Mouse (Mus musculus): ENCODE results near the gene Sez6. TPM values are rescaled to one million over a fixed set of nuclear protein-coding genes. Genes with fewer than 3 reads are reported as not detected.

The Sez6 gene
- polyA plus RNA-seq, 1 experiment, result not detected

DNA sequence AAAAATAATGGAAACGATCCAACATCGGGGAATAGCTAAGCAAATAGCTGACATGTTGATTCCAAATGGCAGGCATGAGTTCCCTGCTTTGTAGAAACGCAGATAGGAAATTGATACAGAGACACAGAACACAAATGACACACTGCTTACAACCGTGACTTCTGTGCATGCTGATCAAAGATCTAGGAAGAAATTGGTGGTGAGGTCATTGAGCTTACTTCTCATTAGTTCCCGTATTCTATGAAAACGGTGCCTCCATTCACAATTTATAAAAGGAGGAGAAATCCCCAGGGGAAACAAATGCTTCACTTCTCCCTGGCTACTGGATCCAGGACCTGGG is 34.1 kb upstream of the Sez6 start:
- Histone ChIP-seq H3K4me1 (ENCODE audit: control insufficient read depth, insufficient read depth, insufficient read length) (no peaks in the 10 kb centered on the region), H3K4me3 (ENCODE audit: extremely low read depth, insufficient read depth, insufficient read length) (no peak overlapping the region), H3K27ac (ENCODE audit: insufficient read depth, low read length) (no peak overlapping the region), H3K36me3 (ENCODE audit: control insufficient read depth, insufficient read depth, low read length) (no peaks in the 10 kb centered on the region), H3K27me3 (ENCODE audit: control insufficient read depth, insufficient read depth, low read length) (no peaks in the 10 kb centered on the region)
- WGBS, result 60% methylated on average over 6 of the region's 6 CpGs
- DNase-seq (ENCODE audit: low read depth in 1 of 2, low spot score in 2 of 2), result no peak
- TF ChIP-seq POLR2A (IDR thresholded peaks at IDR 0.05; ENCODE audit: low read depth, low read length) (no peak), CTCF (IDR thresholded peaks at IDR 0.05; ENCODE audit: extremely low read depth, insufficient read depth, insufficient read length, insufficient replicate concordance) (no peak)

DNA sequence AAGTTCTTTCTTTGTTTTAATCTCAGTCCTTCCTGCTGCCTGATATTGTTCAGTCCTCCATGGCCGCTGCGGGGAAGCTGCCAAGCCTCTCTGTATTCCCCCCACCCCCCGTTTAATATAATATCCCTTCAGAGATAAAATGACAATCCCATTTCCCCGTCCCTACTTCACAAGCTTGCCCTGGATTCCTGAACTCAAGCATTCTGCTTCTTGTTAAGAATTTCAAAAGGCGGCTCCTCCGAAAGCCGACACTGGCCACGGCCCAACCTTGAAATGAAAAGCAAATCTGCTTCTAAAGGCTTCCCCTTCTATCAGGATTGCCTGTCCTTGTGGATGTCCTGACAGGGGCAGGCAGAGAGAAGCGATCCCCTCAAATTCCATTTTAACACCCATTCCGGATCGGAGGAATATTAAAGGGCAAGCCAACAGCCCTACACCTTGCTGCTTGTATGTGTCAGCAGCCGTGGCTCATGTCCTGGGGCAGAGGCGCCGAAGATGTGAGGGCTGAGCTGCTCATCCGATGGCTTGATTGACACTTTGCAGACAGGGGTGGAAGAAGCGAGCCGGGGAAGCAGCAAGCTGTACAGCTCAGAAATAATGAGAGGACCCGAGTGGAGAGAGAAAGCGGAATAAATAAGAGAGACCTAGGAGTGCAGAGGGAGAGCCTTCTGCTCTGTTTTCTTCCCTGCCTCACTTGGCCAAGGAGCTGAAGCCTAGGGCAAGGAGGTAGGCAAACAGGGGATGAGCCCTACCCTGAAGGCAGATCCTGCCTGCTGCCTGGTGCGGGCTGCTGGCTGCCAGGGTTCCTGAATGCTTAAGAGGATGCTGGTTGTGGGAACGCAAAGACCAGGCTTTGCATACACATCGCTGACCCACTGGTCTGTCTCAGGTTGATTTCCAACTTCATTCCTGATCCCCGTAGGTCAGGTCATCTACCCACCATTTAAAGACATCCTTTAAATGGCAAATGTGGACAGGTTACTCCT is 33.5 kb upstream of the Sez6 start:
- DNase-seq (ENCODE audit: low read depth in 1 of 2, low spot score in 2 of 2), result no peak
- Histone ChIP-seq H3K4me1 (ENCODE audit: control insufficient read depth, insufficient read depth, insufficient read length) (no peaks in the 10 kb centered on the region), H3K36me3 (ENCODE audit: control insufficient read depth, insufficient read depth, low read length) (no peaks in the 10 kb centered on the region), H3K4me3 (ENCODE audit: extremely low read depth, insufficient read depth, insufficient read length) (no peak overlapping the region), H3K27ac (ENCODE audit: insufficient read depth, low read length) (no peak overlapping the region), H3K27me3 (ENCODE audit: control insufficient read depth, insufficient read depth, low read length) (no peaks in the 10 kb centered on the region)
- TF ChIP-seq POLR2A (IDR thresholded peaks at IDR 0.05; ENCODE audit: low read depth, low read length) (no peak), CTCF (IDR thresholded peaks at IDR 0.05; ENCODE audit: extremely low read depth, insufficient read depth, insufficient read length, insufficient replicate concordance) (no peak)
- WGBS, result 45% methylated on average over 23 of the region's 23 CpGs

DNA sequence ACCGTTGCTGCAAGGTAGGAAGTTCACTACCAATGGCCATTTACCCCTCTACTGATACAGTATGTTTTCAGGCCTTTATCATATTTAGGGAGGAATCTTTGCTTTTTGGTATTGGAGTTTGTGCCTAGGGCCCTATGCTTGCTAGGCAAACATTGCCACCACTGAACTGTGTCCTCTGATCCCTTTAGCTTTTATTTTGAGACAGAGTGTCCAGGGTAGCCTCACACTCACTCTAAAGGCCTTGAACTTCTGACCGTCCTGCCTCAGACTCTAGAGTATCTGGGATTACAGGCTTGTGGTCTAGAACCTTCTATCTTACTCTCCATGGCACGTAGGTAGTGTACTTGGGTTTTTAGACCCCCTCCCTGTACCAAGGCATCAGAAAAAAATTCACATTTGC is 30.4 kb upstream of the Sez6 start:
- TF ChIP-seq CTCF (IDR thresholded peaks at IDR 0.05; ENCODE audit: extremely low read depth, insufficient read depth, insufficient read length, insufficient replicate concordance) (no peak), POLR2A (IDR thresholded peaks at IDR 0.05; ENCODE audit: low read depth, low read length) (no peak)
- 0 out of 2 replicates have a peak, but pooled peaks cover 1% of the 10 kb centered on the region for H3K27me3 ChIP-seq (ENCODE audit: control insufficient read depth, insufficient read depth, low read length)

DNA sequence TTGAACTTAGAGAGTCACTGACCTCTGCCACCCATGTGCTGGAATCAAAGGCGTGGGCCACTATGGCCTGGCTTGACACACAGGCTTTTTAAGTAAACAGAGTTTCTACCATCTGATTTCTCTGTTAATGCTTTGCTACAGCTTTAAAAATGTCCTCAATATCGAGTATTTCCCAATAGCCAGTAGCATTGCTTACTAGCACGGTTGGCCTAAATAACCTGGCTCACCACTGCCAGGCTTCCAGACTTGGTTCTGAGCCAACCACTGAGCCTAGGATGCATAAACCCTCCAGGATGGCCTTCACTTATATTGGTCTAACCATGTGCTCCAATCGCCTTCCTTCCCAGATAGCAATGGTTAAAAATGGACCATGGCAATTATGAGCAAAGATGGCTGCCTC is 29.9 kb upstream of the Sez6 start:
- H3K27me3 ChIP-seq (ENCODE audit: control insufficient read depth, insufficient read depth, low read length), result 0 out of 2 replicates have a peak, but pooled peaks cover 1% of the 10 kb centered on the region

More for the DNA sequence above, 30.4 kb upstream of the Sez6 start:
- H3K4me3 ChIP-seq (ENCODE audit: extremely low read depth, insufficient read depth, insufficient read length), result no peak overlapping the region
- no peaks in the 10 kb centered on the region for H3K36me3 ChIP-seq (ENCODE audit: control insufficient read depth, insufficient read depth, low read length)
- H3K27ac ChIP-seq (ENCODE audit: insufficient read depth, low read length), result no peak overlapping the region
- no peaks in the 10 kb centered on the region for H3K4me1 ChIP-seq (ENCODE audit: control insufficient read depth, insufficient read depth, insufficient read length)
- WGBS, result 82% methylated on average over 3 of the region's 3 CpGs
- DNase-seq (ENCODE audit: low read depth in 1 of 2, low spot score in 2 of 2), result no peak

DNA sequence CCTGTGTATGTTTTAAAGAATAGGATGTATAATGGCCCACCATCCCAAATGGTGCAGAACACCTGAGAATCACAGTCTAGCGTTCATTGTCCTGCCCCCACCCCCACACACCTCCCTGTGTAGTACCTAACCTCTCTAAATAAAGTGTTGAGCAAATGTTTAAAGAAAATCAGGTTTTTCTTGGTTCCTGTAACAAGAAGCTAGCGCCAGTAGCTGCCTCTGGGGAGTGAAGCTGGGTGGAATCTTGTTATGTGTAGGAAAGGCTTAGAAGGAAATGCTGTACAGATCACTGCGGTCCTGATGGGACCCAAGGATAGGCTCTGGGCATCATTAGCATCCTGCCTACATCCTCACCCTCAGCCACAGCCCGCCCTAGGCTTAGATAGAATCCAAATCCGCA is 29.2 kb upstream of the Sez6 start:
- Histone ChIP-seq H3K4me3 (ENCODE audit: extremely low read depth, insufficient read depth, insufficient read length) (no peak overlapping the region), H3K36me3 (ENCODE audit: control insufficient read depth, insufficient read depth, low read length) (no peaks in the 10 kb centered on the region), H3K27ac (ENCODE audit: insufficient read depth, low read length) (no peak overlapping the region), H3K4me1 (ENCODE audit: control insufficient read depth, insufficient read depth, insufficient read length) (no peaks in the 10 kb centered on the region), H3K27me3 (ENCODE audit: control insufficient read depth, insufficient read depth, low read length) (0 out of 2 replicates have a peak, but pooled peaks cover 1% of the 10 kb centered on the region)
- 78% methylated on average over 5 of the region's 5 CpGs for WGBS
- TF ChIP-seq POLR2A (IDR thresholded peaks at IDR 0.05; ENCODE audit: low read depth, low read length) (no peak), CTCF (IDR thresholded peaks at IDR 0.05; ENCODE audit: extremely low read depth, insufficient read depth, insufficient read length, insufficient replicate concordance) (no peak)
- no peak for DNase-seq (ENCODE audit: low read depth in 1 of 2, low spot score in 2 of 2)

More for the DNA sequence above, 29.9 kb upstream of the Sez6 start:
- Histone ChIP-seq H3K4me1 (ENCODE audit: control insufficient read depth, insufficient read depth, insufficient read length) (no peaks in the 10 kb centered on the region), H3K36me3 (ENCODE audit: control insufficient read depth, insufficient read depth, low read length) (no peaks in the 10 kb centered on the region), H3K4me3 (ENCODE audit: extremely low read depth, insufficient read depth, insufficient read length) (no peak overlapping the region), H3K27ac (ENCODE audit: insufficient read depth, low read length) (no peak overlapping the region)
- 84% methylated on average over 4 of the region's 4 CpGs for WGBS
- TF ChIP-seq CTCF (IDR thresholded peaks at IDR 0.05; ENCODE audit: extremely low read depth, insufficient read depth, insufficient read length, insufficient replicate concordance), result no peak
- no peak for TF ChIP-seq POLR2A (IDR thresholded peaks at IDR 0.05; ENCODE audit: low read depth, low read length)
- no peak for DNase-seq (ENCODE audit: low read depth in 1 of 2, low spot score in 2 of 2)

DNA sequence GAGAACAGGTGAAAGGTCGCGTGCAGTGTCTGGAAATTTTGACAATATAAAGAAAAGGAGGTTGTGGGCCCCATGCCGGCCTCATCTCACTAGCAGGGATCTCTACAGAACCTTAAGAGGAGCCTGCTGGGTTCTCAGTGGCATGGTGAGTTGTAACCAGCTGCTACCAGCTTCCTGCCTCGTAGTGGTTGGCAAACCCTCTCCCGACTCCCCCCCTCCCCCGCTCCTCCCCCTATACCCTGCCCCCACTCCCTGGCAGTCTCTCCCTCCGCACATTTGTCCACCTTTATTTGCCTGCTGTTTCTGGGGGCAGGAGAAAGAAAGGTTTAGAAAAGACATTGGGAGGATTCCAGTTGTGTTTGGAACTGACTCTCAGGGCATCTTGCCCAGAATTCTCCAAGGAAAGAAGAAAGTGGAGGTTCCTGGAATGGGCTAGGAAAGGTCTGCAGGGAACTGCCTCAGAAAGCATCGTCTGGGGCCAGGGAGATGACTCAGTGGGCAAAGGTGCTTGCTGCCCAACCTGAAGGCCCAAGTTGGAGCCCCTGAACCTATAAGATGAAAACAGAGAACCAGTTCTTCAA is 28.7 kb upstream of the Sez6 start:
- Histone ChIP-seq H3K4me1 (ENCODE audit: control insufficient read depth, insufficient read depth, insufficient read length) (no peaks in the 10 kb centered on the region), H3K4me3 (ENCODE audit: extremely low read depth, insufficient read depth, insufficient read length) (no peak overlapping the region), H3K36me3 (ENCODE audit: control insufficient read depth, insufficient read depth, low read length) (no peaks in the 10 kb centered on the region), H3K27me3 (ENCODE audit: control insufficient read depth, insufficient read depth, low read length) (0 out of 2 replicates have a peak, but pooled peaks cover 1% of the 10 kb centered on the region), H3K27ac (ENCODE audit: insufficient read depth, low read length) (no peak overlapping the region)
- no peak for DNase-seq (ENCODE audit: low read depth in 1 of 2, low spot score in 2 of 2)
- WGBS, result 51% methylated on average over 8 of the region's 8 CpGs
- TF ChIP-seq CTCF (IDR thresholded peaks at IDR 0.05; ENCODE audit: extremely low read depth, insufficient read depth, insufficient read length, insufficient replicate concordance), result no peak
- no peak for TF ChIP-seq POLR2A (IDR thresholded peaks at IDR 0.05; ENCODE audit: low read depth, low read length)
